7 mouse cellular contexts compared by ENCODE assay signal in the genomic region with DNA sequence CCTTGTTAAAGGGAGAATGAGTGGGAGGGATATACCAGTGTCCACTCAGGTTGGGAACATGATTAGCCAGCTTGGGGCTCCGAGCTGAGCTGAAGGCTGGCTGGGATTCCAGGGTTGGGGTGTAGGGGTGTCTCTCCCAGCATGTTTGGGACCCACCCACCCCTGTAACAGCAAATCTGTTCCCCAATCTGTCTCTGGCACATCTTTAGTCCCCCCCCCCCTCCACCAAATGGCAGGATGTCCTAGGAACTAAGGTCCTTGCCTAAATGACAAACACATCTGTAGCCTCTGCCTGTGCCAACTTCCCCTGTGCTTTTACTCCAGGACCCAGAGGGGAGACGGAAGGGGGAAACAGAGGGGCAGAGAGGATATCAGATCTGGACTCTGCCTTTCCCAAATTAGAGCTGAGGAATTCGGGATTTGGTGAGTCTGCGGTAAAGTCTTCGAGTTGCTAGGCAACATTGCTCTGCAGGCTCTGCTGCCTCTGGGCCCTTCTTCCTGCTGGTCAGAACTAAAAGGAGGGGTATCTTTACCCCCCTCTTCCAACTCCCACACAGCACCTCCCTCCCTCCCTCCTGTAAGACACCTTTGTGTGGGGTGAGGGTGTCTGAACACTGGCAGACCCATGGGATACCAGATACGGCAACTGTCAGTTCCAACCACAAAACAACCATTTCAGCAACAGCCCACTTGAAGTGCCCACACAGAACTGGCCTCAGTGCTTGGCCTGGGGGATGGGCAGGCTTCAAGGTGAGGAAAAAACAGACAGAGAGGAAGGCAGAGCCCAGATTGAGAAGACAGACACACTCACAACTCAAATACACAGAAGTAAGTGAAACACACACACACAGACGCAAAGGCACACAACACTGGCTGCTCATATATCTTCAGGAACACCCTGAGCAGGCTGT. TPM values are rescaled to one million over a fixed set of nuclear protein-coding genes. Genes with fewer than 3 reads are reported as not detected.
A peak's percentile ranks its signal among the peaks of the same experiment; 100 is the strongest.
DNase-seq lines count a peak whose midpoint lies in the region; ATAC-seq and TF ChIP-seq lines count a peak whose summit lies in the region.

A gene (plus strand): TSS at position 861 of the 911 bp plus-strand sequence.

- H3K36me3 ChIP-seq in liver, embryonic 11.5 days (ENCODE audit: control insufficient read depth, insufficient read depth, low read length) = no peaks in the 10 kb centered on the region
- H3K36me3 ChIP-seq in liver, postnatal 0 days (replicated peaks; ENCODE audit: insufficient read depth, low read length) = no peaks in the 10 kb centered on the region
- H3K36me3 ChIP-seq in macrophage (ENCODE audit: inconsistent target) = no peaks in the 10 kb centered on the region

- TF ChIP-seq POLR2A in embryonic fibroblast, embryonic 13.5 days (IDR thresholded peaks at IDR 0.05; ENCODE audit: low read depth, low read length) = no peak

- no peak for DNase-seq in liver, embryonic 11.5 days (ENCODE audit: low spot score)
- DNase-seq in liver, postnatal 0 days = no peak
- DNase-seq in adrenal gland, postnatal 10 days = no peak
- DNase-seq in gastrocnemius, postnatal 14 days = no peak
- no peak for DNase-seq in lung, postnatal 4 days

- no peak for TF ChIP-seq CTCF in liver, postnatal 0 days (IDR thresholded peaks at IDR 0.05; ENCODE audit: low read depth)
- no peak for TF ChIP-seq CTCF in embryonic fibroblast, embryonic 13.5 days (IDR thresholded peaks at IDR 0.05; ENCODE audit: borderline replicate concordance, insufficient read depth, low read length)

- WGBS in liver, embryonic 11.5 days = 27% methylated on average over 7 of the region's 7 CpGs
- WGBS in liver, postnatal 0 days (ENCODE audit: insufficient replicate concordance) = 31% methylated on average over 7 of the region's 7 CpGs
- 38% methylated on average over 7 of the region's 7 CpGs for WGBS in macrophage (ENCODE audit: missing documents)

- ATAC-seq in liver, embryonic 11.5 days (replicated peaks; ENCODE audit: low FRiP score) = no peak
- ATAC-seq in liver, postnatal 0 days = no peak

- intact Hi-C loops in gastrocnemius, postnatal 14 days (cut with DNase I; ENCODE audit: low total_unique reads) = no loop called here

- no peaks in the 10 kb centered on the region for H3K9me3 ChIP-seq in liver, embryonic 11.5 days (ENCODE audit: control insufficient read depth, low read length)
- no peaks in the 10 kb centered on the region for H3K9me3 ChIP-seq in liver, postnatal 0 days (ENCODE audit: low read length)

- H3K9ac ChIP-seq in liver, embryonic 11.5 days (ENCODE audit: low read depth, low read length) = no peak within 1 kb of the TSS
- no peak within 1 kb of the TSS for H3K9ac ChIP-seq in liver, postnatal 0 days (replicated peaks)

- no peaks in the 10 kb centered on the region for H3K79me2 ChIP-seq in macrophage (ENCODE audit: inconsistent target)

- peaks cover 34% of the 10 kb centered on the region for H3K4me1 ChIP-seq in liver, embryonic 11.5 days (replicated peaks; ENCODE audit: control insufficient read depth, insufficient read depth, low read length)
- H3K4me1 ChIP-seq in liver, postnatal 0 days (ENCODE audit: insufficient read depth) = peaks cover 26% of the 10 kb centered on the region
- no peaks in the 10 kb centered on the region for H3K4me1 ChIP-seq in embryonic fibroblast, embryonic 13.5 days (ENCODE audit: control insufficient read depth, insufficient read depth, low read length)

- H3K4me2 ChIP-seq in liver, embryonic 11.5 days = no peak within 1 kb of the TSS
- H3K4me2 ChIP-seq in liver, postnatal 0 days (ENCODE audit: low read depth, low read length) = no peak within 1 kb of the TSS

- peaks cover 20% of the 10 kb centered on the region for H3K27me3 ChIP-seq in liver, embryonic 11.5 days (replicated peaks; ENCODE audit: control insufficient read depth, insufficient read depth, low read length)
- peaks cover 18% of the 10 kb centered on the region for H3K27me3 ChIP-seq in liver, postnatal 0 days (ENCODE audit: insufficient read depth, low read length)

- peak within 1 kb of the TSS; percentile 54; the same call in 1 of the 2 replicates for H3K27ac ChIP-seq in liver, embryonic 11.5 days (ENCODE audit: low read depth, low read length)
- H3K27ac ChIP-seq in liver, postnatal 0 days (ENCODE audit: low read depth) = no peak within 1 kb of the TSS
- no peak within 1 kb of the TSS for H3K27ac ChIP-seq in embryonic fibroblast, embryonic 13.5 days (ENCODE audit: insufficient read depth, low read length)
- no peak within 1 kb of the TSS for H3K27ac ChIP-seq in macrophage

- no peak within 1 kb of the TSS for H3K4me3 ChIP-seq in liver, embryonic 11.5 days (ENCODE audit: low read depth, low read length)
- no peak within 1 kb of the TSS for H3K4me3 ChIP-seq in liver, postnatal 0 days (ENCODE audit: low read depth, low read length)
- no peak within 1 kb of the TSS for H3K4me3 ChIP-seq in embryonic fibroblast, embryonic 13.5 days (ENCODE audit: insufficient read depth, low read length)
- no peak within 1 kb of the TSS for H3K4me3 ChIP-seq in macrophage (ENCODE audit: inconsistent target)

- TF ChIP-seq EP300 in liver, postnatal 0 days (IDR thresholded peaks at IDR 0.05; ENCODE audit: low read depth) = no peak

RNA-seq across cellular contexts. Expression of the gene that starts here (rescaled TPM):
- polyA plus RNA-seq in liver, embryonic 11.5 days (2014; fragmentation: Nextera tagmentation; extraction: Ambion mirVana) = 8.0 and 8.6 TPM in 2 replicates
- polyA plus RNA-seq in liver, postnatal 0 days (2015; fragmentation: Nextera tagmentation; extraction: Ambion mirVana) = 5.1 and 5.2 TPM in 2 replicates
- 10 to 100 TPM; 13.7 to 14.5 TPM for total RNA-seq in adrenal gland, postnatal 10 days (2021)
- polyA plus RNA-seq in embryonic fibroblast, embryonic 13.5 days (2011; ENCODE audit: insufficient read length, low read depth, missing spikeins) = 10.5 and 16.1 TPM in 2 replicates
- 10 to 100 TPM in 14 of 26 experiments, 1 to 10 TPM in 12; 1.7 to 33.6 (median 14.2) TPM for total RNA-seq in macrophage (2018; cell fraction: chromatin; rRNA removed)
- total RNA-seq in macrophage (2018; cell fraction: cytosol; rRNA removed) = 10 to 100 TPM; 14.9 to 36.1 (median 22.0) TPM
- total RNA-seq in macrophage (2018; cell fraction: nucleus; rRNA removed) = 10 to 100 TPM in 25 of 26 experiments, 1 to 10 TPM in 1; 4.6 to 59.8 (median 28.0) TPM
- polyA plus RNA-seq in macrophage (2018) = 17.3 to 25.0 TPM (median 19.8 TPM) in 3 replicates
- total RNA-seq in gastrocnemius, postnatal 14 days (2021) = 1 to 10 TPM; 3.3 to 4.6 TPM
